Mouse (Mus musculus) kidney, adult 11 months (tissue): Measurements from ENCODE around the gene Gatd1.
A peak's percentile ranks its signal among the peaks of the same experiment; 100 is the strongest.

Experiments used
- DNase-seq: peaks from one replicate; pipeline ENCODE4 v3.0.0; 2022

Gene Gatd1

DNA sequence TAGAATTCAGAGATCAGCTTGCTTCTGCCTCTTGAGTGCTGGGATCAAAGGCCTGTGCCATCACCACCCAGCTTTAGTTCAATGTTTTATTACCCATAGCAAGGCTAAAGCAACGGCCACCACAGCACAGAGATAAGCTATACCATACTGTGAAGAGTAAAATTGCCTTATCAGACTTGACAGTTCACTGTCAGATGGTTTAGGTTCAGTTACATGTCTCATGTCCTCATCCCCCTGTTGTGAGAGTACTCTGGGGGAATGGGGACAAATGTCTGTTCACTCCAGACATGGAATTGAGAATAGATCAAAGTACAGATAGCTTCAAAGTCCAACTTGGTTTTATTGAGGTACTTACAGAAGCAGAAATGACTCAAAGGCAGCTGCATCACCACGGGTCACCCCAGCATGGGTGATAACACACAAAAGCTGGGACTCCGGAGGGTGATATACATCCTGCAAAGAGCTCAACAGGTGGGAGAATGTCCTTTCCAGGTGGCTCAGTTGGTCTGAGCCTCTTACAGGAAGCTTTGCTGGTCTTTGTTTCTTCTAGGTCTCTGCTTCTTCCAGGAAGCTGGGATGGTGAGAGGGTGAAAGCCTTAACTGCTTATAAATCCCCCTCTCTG is 25.3 kb downstream of the Gatd1 start:
- DNase-seq, result no peak

DNA sequence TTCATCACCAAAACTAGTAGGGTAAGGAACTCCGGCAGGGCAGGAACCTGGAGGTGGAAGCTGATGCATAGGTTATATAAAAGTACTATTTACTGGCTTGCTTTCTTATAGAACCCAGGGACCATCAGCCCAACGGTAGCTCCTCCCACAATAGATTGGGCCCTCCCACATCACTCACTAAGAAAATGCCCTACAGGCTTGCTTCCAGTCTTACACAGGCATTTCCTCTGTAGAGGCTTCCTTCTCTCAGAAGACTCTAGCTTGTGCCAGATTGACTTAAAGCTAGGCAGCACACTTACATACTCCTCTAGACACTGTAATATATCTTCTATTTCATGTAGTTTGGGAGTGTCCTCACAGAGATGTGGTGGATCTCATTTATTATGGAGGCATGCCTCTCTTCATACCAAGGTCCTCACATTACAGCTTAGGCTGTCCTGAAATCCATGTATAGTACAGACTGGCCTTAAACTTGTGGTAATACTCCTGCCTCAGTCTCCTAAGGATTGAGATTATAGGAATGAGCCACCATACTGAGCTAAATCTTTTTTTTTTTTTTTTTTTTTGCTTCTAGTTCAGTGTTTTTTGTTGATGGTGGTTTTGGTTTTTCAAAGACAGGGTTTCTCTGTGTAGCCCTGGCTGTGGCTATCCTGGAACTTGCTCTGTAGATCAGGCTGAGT is 26.0 kb downstream of the Gatd1 start:
- DNase-seq, result no peak

DNA sequence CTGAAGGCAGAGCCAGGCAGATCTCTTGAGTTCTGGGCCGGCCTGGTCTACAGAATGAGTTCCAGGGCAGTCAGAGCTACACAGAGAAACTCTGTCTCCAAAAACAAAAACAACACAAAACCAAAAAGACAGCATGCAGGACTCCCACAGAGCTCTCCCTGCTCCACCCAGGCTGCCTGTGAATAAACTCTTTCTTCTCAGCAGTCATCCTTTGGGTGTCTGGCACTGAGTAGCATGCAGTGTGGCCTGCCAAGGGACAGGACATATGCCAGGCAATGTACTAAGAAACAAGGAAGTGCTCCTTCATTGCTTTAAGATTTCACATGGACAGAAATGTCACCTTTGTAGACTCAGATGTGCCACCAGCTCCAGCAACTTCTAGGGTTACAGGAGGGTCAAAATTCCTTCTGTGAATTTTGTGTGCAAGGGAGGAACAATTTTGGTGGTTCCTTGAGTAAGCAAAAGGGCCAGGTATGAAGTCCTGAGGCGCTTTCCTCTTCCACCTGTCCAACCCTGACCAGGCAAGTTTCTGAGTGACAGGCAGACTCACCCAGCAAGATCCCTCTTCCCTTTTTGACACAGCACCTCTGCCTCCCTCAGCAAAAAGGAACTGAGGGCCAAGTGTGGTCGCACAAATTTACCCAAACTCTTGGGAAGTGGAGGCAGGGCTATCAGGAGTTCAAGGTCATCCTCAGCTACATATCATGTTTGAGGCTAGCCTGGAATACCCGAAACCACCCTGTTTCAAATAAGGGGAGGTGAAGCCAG is 32.7 kb downstream of the Gatd1 start:
- DNase-seq, result no peak

DNA sequence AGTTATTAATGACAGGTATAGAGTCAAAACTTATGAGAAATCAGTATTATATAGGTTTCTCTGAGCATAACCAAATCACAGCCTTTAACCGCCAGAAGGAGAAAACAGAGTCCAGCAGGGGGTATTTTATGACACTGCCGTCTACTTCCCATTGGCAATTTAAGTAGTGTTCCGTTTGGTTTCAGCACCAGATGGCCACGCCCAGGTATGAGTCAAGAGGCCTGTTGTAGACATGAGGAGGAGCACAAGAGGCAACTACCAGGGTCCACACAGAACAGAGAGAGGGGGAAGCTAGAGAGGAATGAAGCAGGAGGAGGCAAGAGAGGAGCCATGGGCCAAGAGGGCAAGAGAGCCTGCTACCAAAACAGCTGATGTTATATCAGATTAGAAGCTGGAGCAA is 34.4 kb downstream of the Gatd1 start:
- DNase-seq, result no peak

DNA sequence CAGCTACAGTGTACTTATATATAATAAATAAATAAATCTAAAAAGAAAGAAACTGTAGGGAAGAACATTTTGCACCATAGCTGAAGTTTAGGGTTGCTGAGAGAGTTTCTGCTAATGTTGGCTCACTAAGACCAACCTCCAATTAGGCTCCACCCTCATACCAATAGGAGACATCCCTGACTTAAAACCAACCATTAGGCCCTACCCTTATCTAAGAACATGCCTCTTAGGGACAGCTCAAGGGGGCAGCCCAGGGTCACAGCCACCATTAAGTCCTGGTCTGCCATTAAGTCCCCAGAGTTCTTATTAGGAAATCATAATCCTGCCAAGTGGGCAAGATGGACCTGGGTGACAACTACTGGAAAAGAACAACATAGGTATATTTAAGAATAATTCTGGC is 39.5 kb downstream of the Gatd1 start:
- no peak for DNase-seq

DNA sequence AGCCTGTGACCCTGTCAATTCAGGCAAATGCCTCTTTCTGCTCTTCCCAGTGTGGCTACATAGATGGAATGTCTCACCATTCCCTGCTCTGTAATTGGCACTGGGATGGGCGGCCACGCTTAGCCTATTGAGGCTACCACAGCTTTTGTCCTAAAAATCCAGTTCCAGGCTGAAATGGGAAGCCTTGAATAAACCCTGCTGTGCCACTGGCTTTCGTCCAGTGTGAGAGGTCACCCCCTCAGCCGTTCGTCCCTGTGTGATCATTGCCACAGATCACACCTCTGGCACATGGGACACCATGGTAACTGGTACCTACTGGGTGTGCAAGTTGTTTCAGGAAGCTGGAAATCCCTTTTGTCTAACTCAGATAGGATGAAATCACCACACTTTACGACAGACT is 40.3 kb downstream of the Gatd1 start:
- no peak for DNase-seq

DNA sequence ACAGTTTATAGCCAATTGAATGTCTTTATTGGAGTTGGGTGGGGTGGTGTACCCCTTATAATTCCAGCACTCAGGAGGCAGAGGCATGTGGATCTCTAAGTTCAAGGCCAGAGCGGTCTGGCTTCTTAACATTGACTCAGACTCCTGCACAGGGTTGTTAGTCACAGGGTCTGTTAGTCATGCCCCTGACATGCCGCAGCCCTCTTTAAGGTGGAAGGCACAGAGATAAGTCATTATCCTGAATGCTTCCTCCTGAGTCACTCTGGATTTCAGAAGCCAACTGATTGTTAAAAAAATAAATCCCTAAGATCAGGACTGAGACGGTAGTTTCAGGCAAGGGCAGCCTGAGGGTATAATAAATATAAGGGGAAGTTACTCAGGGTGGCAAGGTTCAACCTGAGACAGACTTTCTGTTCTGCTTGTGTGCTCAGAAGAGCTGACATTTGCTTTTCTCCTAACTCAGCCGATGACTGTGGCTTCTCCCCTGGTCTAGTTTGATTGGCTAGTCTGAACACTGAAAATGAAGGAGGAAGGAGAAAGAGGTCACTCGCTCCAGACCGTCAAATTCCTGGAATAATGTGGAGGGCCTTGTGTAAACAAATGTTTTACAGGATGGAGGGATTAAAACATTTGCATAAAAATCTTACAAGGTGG is 41.9 kb downstream of the Gatd1 start:
- DNase-seq, result no peak

DNA sequence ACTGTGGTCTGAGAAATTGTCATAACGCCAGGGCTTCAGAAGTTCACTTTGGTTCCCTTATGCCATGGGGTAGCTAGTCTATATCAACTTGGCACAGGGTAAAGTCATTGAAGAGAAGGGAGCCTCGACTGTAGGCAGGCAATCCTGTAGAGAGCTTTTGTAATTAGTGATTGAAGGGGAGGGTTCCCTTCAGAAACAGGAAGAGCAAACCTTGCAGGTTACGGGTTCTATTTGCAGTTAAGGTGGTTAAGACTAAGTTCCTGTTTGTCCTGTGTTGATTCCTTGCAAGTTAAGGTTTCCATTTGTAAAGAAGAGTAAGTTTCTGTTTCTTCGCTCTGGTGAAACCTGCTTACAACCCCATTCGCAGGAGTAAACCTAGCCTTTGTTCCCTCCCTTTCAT is 44.0 kb downstream of the Gatd1 start:
- DNase-seq, result no peak

DNA sequence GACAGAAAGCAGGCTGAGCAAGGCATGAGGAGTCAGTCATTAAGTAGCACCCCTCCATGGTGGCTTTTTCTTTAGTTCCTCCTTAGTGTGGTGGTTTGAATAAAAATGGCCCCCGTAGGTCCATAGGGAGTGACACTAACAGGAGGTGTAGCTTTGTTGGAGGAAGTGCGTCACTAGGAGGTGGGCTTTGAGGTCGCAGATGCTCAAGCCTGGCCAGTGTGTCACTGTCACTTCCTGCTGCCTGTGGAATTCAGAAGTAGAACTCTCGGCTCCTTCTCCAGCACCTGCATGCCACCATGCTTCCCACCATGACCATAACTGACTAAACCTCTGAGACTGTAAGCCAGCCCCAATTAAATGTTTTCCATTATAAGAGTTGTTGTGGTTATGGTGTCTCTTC is 46.6 kb downstream of the Gatd1 start:
- DNase-seq, result no peak

DNA sequence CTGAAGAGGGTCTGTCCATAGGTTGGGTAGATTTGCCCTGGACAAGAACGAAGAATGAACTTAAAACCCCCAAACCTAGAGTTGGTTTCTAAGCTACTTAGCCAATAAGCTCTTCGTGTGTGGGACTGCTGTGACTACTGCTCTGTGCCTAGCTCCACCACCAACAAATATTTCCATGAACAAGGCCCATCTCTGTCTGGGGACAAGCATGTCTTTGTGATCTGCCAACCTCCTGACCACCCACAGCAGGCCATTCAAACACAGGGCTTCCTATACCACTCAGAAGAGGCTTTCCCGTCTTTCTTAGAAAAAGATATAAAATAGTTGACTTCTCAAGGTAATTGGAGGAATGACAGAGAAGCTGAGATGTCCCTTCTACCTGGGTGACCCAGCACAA is 48.9 kb downstream of the Gatd1 start:
- DNase-seq, result no peak

DNA sequence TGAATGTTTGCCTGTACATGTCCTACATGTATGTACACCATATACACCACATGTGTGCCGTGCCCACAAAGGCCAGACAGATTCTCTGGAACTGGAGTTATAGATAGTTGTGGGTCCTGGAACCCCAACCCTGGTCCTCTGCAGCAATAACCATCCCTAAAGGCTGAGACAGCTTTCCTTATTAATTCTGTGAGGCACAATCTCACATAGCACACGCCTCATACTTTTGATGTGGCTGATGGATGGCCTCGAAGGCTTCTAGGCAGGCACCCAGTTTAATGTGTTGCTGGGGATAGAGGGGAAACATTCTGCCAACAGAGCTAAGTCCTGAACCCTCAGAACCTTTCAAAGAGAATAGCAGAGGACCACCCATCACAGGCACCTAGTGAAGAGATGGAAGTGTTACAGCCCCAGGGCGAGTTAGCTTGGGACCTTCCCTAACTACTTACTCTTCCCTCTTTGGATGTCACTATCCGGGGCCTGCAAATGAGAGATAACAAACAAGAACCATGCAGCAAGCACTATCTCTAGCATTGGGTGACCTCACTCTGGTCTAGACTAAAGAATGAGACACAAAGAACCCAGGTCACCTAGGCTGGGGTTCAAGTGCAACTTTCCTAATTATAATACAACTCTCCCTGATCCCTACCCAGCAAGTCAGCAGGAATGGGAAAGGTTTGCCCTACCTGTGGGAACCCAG is 49.4 kb downstream of the Gatd1 start:
- no peak for DNase-seq

DNA sequence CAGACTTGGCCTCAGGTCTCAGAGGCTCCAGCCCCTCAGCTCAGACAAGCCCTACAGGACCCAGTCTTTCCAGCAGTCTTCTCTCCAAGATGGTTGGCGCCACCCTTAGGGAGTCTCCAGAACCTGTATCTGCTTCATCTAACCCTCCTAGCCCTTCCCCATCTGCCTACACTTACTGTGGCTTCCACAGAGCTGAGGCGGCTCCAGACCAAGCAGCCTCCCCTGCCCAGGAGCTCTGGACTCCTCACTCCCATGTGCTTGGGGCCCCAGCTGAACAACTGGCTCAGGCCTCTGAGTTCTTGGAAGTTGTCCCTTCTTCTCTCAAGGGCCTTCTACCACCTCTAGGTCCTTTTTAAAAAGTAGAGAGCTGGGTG is 50.2 kb downstream of the Gatd1 start:
- DNase-seq, result no peak

DNA sequence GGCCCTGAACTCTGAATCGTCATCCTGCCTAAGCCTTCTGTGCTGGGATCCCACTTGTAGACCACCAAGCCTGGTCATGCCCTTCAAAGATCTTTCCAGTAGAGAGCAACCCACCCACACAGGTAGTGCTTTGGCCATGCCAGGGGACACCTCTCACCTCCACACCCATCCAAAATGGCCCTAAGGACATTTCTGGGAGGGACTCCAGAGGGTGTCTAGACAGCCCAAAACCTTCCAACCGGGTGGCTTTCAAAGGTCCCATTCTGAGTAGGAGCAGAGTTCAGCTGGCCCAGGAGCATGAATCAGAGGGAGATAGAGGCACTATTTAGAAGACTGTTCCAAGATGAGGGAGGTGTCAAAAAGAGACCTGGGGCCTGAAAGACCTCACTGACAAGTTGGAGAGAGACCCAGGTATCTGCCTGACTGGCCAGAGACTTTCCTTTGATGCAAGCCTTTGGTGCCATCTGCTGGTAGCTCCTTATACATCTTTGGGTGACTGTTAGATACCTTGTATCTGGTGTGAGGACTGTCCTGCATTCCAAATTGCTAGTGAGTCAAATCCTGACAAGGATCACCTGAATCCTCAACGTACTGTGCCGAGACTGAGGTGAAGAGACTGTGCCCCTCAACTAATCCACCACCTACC is 50.7 kb downstream of the Gatd1 start:
- DNase-seq, result peak; percentile 56

DNA sequence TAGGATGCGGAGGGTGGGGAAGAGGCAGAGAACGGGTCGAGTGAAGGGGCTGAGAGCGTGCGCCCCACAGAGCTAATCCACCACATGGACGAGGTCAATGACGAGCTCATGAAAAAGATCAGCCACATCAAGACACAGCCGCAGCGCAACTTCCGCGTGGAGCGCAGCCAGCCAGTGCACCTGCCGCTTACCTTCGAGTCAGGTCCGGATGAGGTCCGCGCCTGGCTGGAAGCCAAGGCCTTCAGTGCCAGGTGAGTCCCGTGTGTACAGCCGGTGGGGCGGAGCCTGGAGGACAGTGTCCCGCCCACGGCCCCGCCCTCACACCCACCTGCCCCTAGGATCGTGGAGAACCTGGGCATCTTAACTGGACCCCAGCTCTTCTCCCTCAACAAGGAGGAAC is 52.4 kb downstream of the Gatd1 start:
- DNase-seq, result peak; percentile 51
